Mouse (Mus musculus): Measurements from ENCODE around the gene Was. TPM values are rescaled to one million over a fixed set of nuclear protein-coding genes. Genes with fewer than 3 reads are reported as not detected.

Was gene
- 1 to 10 TPM; 1.7 to 2.6 TPM for total RNA-seq (2021)
- polyA plus RNA-seq (2012; rRNA removed), result 1.9 and 2.2 TPM in 2 replicates
- long read RNA-seq, result 0 reads

GRCm38 (mm10) chrX:8090346-8090953 lies at the start of gene Was:
Gene Was, minus strand, starts transcription at chrX:8090498.
- WGBS, result 78% methylated on average over 14 of the region's 14 CpGs
- H3K4me3 ChIP-seq, result no peak within 1 kb of the TSS
- H3K79me2 ChIP-seq (replicated peaks; ENCODE audit: control insufficient read depth, insufficient read depth, low read length), result no peaks in the 10 kb centered on the region
- H3K4me1 ChIP-seq (ENCODE audit: control insufficient read depth, insufficient read depth, low read length), result no peaks in the 10 kb centered on the region
- H3K27ac ChIP-seq, result no peak within 1 kb of the TSS
- DNase-seq, result peak; percentile 23 to 43
- intact Hi-C loops (cut with DNase I), result no loop called here
- no peak within 1 kb of the TSS for H3K9ac ChIP-seq (ENCODE audit: low read depth, low read length)
- no peaks in the 10 kb centered on the region for H3K27me3 ChIP-seq (ENCODE audit: control insufficient read depth, insufficient read depth, low read length)
- TF ChIP-seq EP300 (IDR thresholded peaks at IDR 0.05; ENCODE audit: insufficient read depth, low read depth, low read length) (no peak), POLR2A (IDR thresholded peaks at IDR 0.05; ENCODE audit: insufficient read depth, low read depth, low read length) (no peak), CTCF (IDR thresholded peaks at IDR 0.05) (no peak)
- H3K36me3 ChIP-seq (ENCODE audit: control insufficient read depth, insufficient read depth, low read length), result no peaks in the 10 kb centered on the region

GRCm38 (mm10) chrX:8139480-8139879 lies 49.2 kb upstream of the Was start:
- peaks cover 9% of the 10 kb centered on the region for H3K36me3 ChIP-seq (ENCODE audit: control insufficient read depth, insufficient read depth, low read length)
- 55% methylated on average over 1 of the region's 1 CpGs for WGBS
- no peak for DNase-seq
- peaks cover 2% of the 10 kb centered on the region; the same call in 1 of the 2 replicates for H3K4me1 ChIP-seq (ENCODE audit: control insufficient read depth, insufficient read depth, low read length)
- no peak overlapping the region for H3K9ac ChIP-seq (ENCODE audit: low read depth, low read length)
- no peak overlapping the region for H3K27ac ChIP-seq
- intact Hi-C loops (cut with DNase I), result no loop called here
- H3K79me2 ChIP-seq (replicated peaks; ENCODE audit: control insufficient read depth, insufficient read depth, low read length), result no peaks in the 10 kb centered on the region
- H3K4me3 ChIP-seq, result no peak overlapping the region
- no peaks in the 10 kb centered on the region for H3K27me3 ChIP-seq (ENCODE audit: control insufficient read depth, insufficient read depth, low read length)
- TF ChIP-seq POLR2A (IDR thresholded peaks at IDR 0.05; ENCODE audit: insufficient read depth, low read depth, low read length), result no peak
- TF ChIP-seq EP300 (IDR thresholded peaks at IDR 0.05; ENCODE audit: insufficient read depth, low read depth, low read length), result no peak
- no peak for TF ChIP-seq CTCF (IDR thresholded peaks at IDR 0.05)

GRCm38 (mm10) chrX:8135886-8136285 lies 45.6 kb upstream of the Was start:
- no peak for DNase-seq
- TF ChIP-seq EP300 (IDR thresholded peaks at IDR 0.05; ENCODE audit: insufficient read depth, low read depth, low read length) (no peak), POLR2A (IDR thresholded peaks at IDR 0.05; ENCODE audit: insufficient read depth, low read depth, low read length) (peak; percentile 35; the same call in 1 of the 2 replicates), CTCF (IDR thresholded peaks at IDR 0.05) (no peak)
- H3K27me3 ChIP-seq (ENCODE audit: control insufficient read depth, insufficient read depth, low read length), result no peaks in the 10 kb centered on the region
- H3K4me1 ChIP-seq (ENCODE audit: control insufficient read depth, insufficient read depth, low read length), result no peaks in the 10 kb centered on the region
- no peak overlapping the region for H3K4me3 ChIP-seq
- intact Hi-C loops (cut with DNase I), result no loop called here
- H3K27ac ChIP-seq, result no peak overlapping the region
- H3K9ac ChIP-seq (ENCODE audit: low read depth, low read length), result no peak overlapping the region
- H3K36me3 ChIP-seq (ENCODE audit: control insufficient read depth, insufficient read depth, low read length), result no peaks in the 10 kb centered on the region
- WGBS, result 33% methylated on average over 2 of the region's 2 CpGs
- no peaks in the 10 kb centered on the region for H3K79me2 ChIP-seq (replicated peaks; ENCODE audit: control insufficient read depth, insufficient read depth, low read length)

- WGBS, result 17% methylated on average over 39 of the region's 40 CpGs
- Histone ChIP-seq H3K36me3 (ENCODE audit: control insufficient read depth, insufficient read depth, low read length) (no peaks in the 10 kb centered on the region), H3K4me1 (ENCODE audit: control insufficient read depth, insufficient read depth, low read length) (no peaks in the 10 kb centered on the region), H3K9ac (ENCODE audit: low read depth, low read length) (peak within 1 kb of the TSS; percentile 74), H3K27ac (peak within 1 kb of the TSS; percentile 96), H3K79me2 (replicated peaks; ENCODE audit: control insufficient read depth, insufficient read depth, low read length) (no peaks in the 10 kb centered on the region), H3K27me3 (ENCODE audit: control insufficient read depth, insufficient read depth, low read length) (no peaks in the 10 kb centered on the region), H3K4me3 (peak within 1 kb of the TSS; percentile 67)
- peak; percentile 87 to 92 for DNase-seq
- TF ChIP-seq POLR2A (IDR thresholded peaks at IDR 0.05; ENCODE audit: insufficient read depth, low read depth, low read length) (peak; percentile 93), CTCF (IDR thresholded peaks at IDR 0.05) (no peak), EP300 (IDR thresholded peaks at IDR 0.05; ENCODE audit: insufficient read depth, low read depth, low read length) (0 out of 2 replicates have a peak, but pooled peaks have one; percentile 8)
- intact Hi-C loops (cut with DNase I), result loop anchor here (5.0 kb wide), 1 partner anchor 60 kb away; the partner anchor contains the start of gene Ebp
These were observed 42.0 kb upstream of the Was start, which contains the start of gene Wdr13 for GRCm38 (mm10) chrX:8132017-8132976. Gene Wdr13, minus strand, starts transcription at chrX:8132892.

GRCm38 (mm10) chrX:8131393-8131792 lies 41.1 kb upstream of the Was start:
- H3K27ac ChIP-seq, result peak overlapping the region; percentile 96; the same call in 1 of the 2 replicates
- H3K4me3 ChIP-seq, result peak overlapping the region; percentile 67

More at GRCm38 (mm10) chrX:8131393-8131792, 41.1 kb upstream of the Was start:
- intact Hi-C loops (cut with DNase I), result loop anchor here (5.0 kb wide), 1 partner anchor 61 kb away; the partner anchor contains the start of gene Ebp
- Histone ChIP-seq H3K9ac (ENCODE audit: low read depth, low read length) (no peak overlapping the region), H3K79me2 (replicated peaks; ENCODE audit: control insufficient read depth, insufficient read depth, low read length) (no peaks in the 10 kb centered on the region), H3K36me3 (ENCODE audit: control insufficient read depth, insufficient read depth, low read length) (no peaks in the 10 kb centered on the region), H3K27me3 (ENCODE audit: control insufficient read depth, insufficient read depth, low read length) (no peaks in the 10 kb centered on the region), H3K4me1 (ENCODE audit: control insufficient read depth, insufficient read depth, low read length) (no peaks in the 10 kb centered on the region)
- TF ChIP-seq CTCF (IDR thresholded peaks at IDR 0.05), result no peak
- no peak for TF ChIP-seq POLR2A (IDR thresholded peaks at IDR 0.05; ENCODE audit: insufficient read depth, low read depth, low read length)
- TF ChIP-seq EP300 (IDR thresholded peaks at IDR 0.05; ENCODE audit: insufficient read depth, low read depth, low read length), result no peak
- 88% methylated on average over 17 of the region's 17 CpGs for WGBS
- DNase-seq, result no peak
